Mouse (Mus musculus) stomach, postnatal 0 days (tissue): ENCODE results near the gene Gk5.

Experiments used
- CTCF ChIP-seq: IDR thresholded peaks from 2 replicates; pipeline ENCODE4 v1.5.1; 2016; ENCODE audit warnings: antibody characterized with exemption, low read depth, mild to moderate bottlenecking, moderate library complexity
- EP300 ChIP-seq: optimal IDR thresholded peaks from 2 replicates; pipeline ENCODE3; 2016; ENCODE audit warnings: antibody characterized with exemption

DNA sequence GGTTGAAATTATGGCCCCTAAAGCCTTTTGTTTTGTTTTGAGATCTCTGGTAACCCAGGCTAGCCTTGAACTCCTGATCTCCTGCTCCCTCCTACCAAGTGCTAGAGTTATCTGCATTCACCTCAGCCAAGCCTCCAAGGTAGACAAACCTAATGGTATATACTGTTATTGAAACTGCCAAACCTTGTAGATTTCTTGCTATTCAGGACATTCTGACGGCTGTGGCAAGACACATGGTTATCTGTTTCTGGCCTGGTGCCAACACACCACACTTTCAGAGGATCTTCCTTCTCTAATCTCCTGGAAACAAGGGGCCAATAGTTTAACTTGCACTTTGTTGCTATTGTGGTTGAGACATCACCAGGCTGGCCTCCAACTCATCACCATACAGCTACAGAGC lies 24.0 kb upstream of the Gk5 start:
- TF ChIP-seq CTCF (no peak), EP300 (no peak)
